Mouse (Mus musculus): ENCODE results near the gene Blm.

The Blm gene

GRCm38 (mm10) chr7:80439789-80440488 lies 95.0 kb downstream of the Blm start:
- no peak for DNase-seq (ENCODE audit: low spot score in 2 of 2)

DNA sequence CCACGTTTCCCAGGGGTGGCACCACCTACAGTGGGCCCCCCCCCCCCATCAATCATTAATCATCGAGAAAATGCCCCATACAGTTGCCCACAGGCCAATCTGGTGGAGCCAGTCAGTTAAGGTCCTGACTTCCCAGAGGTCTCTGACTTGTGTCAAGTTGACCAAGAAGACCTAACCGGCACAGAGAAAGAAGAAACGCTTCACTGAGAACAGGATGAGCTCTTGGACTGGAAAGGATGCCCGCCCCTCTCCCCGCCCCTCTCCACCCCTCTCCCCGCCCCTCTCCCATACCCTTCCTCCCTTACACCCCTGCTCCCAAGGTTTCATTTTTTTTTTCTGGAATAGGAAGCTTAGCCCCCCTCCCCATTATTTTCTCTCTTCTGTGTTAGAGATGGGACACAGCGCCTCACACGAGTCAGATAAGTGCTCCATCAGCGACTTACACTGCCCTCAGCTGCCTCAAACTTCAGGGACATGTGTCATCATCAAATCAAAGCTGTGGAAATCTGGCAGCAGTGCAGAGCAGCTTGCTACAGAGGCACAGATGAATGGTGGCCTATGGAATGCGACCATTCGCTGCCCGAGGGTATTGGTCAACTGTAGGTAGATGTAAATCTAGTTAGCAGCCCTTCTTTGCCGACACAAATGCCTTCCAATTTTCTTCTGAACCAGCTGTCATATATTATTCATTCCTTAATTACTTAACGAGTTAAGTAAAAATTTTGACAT lies 95.7 kb downstream of the Blm start:
- DNase-seq (ENCODE audit: low spot score in 2 of 2) = no peak

DNA sequence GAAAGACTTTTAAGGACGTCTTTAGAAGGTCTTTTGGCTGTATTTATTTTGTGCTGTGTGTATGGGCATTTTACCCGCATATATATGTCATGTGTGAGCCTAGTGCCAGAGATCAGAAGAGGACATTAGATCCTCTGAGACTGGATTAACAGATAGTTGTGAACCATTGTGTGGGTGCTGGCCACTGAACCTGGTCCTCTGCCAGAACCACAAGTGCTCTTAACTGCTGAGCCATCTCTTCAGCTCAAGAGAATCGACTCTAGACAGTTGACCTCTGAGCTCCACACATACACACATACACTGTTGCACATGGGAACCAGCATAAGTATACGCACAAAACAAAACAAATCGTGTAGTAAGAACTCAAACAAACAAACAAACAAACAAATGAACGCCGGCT lies 98.3 kb downstream of the Blm start:
- no peak for DNase-seq (ENCODE audit: low spot score in 2 of 2)

- no peak for DNase-seq (ENCODE audit: low spot score in 2 of 2)
These were observed 99.3 kb downstream of the Blm start for GRCm38 (mm10) chr7:80435594-80435993.

DNA sequence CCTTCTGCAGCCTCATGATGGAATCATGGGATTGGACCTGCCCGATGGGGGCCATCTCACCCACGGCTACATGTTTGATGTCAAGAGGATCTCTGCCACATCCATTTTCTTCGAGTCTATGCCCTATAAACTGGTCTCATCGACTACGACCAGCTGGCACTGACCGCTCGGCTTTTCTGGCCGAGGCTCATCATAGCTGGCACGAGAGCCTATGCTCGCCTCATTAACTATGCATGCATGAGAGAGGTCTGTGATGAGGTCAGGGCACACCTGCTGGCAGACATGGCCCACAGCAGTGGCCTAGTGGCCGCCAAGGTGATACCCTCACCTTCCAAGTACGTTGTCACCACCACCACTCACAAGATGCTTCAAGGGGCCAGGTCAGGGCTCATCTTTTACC lies 105.3 kb downstream of the Blm start:
- no peak for DNase-seq (ENCODE audit: low spot score in 2 of 2)

DNA sequence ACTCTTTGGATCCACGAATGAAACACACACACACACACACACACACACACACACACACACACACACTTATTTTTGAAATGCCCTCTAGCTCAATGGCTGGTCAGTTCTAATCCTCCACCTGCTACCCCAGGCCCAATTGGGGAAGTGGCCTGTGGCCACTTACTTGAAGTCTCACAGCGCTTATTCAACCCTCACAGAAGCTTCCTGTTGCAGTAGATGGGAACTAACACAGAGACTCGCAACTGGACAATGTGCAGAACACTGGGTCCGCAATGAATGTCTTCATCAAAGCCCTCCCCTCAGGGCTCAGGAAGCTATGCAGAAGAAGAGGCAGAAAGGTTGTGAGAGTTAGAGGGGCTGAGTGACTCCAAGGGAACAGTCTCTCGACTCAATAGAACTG lies 107.2 kb downstream of the Blm start:
- DNase-seq (ENCODE audit: low spot score in 2 of 2) = no peak

DNA sequence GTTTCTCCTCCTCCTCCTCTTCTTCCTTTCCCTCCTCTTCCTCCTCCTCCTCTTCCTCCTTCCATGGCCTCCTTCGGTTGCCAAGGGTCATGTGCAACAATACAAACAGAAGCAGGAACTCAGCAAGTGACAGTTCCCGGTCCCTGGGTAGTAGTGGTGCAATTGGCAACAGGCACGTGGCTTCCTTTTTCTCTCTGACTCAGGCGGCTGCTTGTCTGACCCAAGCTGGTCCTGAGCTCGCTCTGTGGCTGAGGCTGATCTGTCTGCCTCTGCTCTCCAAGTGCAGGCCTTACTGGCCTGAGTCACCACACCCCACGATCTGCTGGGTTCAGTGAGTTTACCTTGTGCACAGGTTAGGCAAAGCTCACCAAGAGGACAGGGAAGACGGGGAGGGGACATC lies 108.6 kb downstream of the Blm start:
- no peak for DNase-seq (ENCODE audit: low spot score in 2 of 2)

DNA sequence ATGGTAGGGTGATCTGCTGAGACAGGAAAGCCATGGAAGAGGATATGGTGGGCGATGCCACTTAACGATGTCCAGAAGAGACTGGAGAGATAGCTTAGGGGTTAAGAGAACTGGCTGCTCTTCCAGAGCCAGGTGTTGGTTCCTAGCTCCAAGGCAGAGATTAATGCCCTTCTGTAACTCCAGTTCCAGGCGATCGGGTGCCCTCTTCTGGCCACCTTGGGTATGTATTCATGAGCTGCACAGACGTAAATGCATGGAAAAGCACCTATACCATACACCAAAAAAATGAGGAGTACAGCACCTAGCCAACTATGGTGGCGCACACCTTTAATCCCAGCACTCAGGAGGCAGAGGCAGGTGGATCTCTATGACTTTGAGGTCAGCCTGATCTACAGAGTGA lies 110.2 kb downstream of the Blm start:
- no peak for DNase-seq (ENCODE audit: low spot score in 2 of 2)

GRCm38 (mm10) chr7:80422759-80423480 lies 112.0 kb downstream of the Blm start:
- no peak for DNase-seq (ENCODE audit: low spot score in 2 of 2)

DNA sequence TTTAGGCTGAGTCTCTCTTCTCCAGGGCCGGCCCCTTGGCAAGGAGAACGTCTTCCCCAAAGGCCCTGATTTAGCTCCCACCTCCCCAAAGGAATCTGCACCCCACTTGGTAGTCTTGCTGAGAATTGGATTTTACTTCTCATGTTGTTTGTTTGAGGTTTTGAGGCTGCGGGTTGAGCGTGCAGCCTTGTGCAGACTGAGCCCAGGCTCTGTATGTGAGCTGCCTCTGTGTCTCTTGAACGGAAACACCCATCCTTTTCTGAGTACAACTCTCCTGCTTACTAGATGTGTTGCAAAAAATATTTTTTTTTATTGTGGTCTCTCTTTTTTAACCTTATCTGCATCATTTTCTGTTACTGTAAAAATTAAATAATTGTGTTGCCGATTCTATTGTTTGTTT lies 113.3 kb downstream of the Blm start:
- DNase-seq (ENCODE audit: low spot score in 2 of 2) = no peak

DNA sequence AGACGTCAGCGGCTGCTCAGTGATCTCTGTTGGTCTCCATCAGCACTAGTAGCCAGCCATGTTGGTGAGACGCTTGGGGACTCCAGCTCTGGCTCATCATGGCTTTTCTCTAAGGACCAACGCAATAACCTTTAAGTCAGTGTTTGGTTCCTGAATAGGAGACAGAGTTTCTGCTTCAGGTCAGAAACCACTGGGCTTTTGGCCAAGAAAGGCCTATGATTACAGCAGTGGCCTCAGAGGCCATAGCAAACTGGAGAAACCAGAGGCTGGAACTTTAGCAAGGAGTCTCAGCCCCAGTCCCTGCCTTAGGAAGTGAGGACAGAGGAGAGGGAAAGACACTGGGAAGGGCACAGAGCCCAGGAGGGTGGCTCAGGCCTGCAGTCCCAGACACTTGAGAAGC lies 114.3 kb downstream of the Blm start:
- no peak for DNase-seq (ENCODE audit: low spot score in 2 of 2)

DNA sequence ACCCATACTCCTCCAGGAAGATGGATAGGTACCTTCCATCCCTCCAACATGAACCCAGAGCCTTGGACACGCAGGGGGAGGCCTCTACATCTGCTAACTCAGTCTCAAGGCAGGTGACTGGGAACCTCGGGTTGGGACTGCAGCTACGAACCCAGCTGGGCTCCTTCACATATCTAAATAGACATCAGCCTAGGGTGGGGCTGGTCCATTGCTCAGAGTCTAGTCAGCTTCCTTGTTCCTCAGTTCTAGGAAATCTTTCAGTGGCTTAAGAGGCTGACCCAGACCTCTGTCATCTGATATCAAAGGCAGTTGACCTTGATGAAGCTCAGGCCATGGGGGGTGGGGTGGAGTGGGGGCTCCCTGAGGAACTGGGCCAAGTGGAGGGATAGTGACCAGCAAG lies 115.6 kb downstream of the Blm start:
- DNase-seq (ENCODE audit: low spot score in 2 of 2) = no peak

DNA sequence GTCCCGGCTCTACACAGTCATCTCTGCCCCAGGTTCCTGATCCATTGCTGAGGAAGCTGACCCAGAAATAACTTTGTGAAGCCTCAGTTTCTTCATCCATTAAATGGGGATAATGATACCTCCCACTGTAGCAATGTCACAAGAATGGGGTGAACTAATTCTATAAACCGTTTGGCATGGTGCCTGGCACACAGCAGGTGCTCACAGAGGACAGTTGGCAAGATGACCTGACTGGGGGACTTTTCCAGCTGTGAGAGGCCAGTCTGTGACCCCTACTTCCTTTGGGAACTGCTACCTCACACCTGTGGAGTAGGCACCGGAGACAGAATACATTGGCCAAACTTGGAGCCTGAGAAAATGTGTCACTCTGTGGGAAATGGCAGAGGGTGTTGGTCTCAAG lies 116.9 kb downstream of the Blm start:
- no peak for DNase-seq (ENCODE audit: low spot score in 2 of 2)

GRCm38 (mm10) chr7:80417601-80418000 lies 117.3 kb downstream of the Blm start:
- no peak for DNase-seq (ENCODE audit: low spot score in 2 of 2)

DNA sequence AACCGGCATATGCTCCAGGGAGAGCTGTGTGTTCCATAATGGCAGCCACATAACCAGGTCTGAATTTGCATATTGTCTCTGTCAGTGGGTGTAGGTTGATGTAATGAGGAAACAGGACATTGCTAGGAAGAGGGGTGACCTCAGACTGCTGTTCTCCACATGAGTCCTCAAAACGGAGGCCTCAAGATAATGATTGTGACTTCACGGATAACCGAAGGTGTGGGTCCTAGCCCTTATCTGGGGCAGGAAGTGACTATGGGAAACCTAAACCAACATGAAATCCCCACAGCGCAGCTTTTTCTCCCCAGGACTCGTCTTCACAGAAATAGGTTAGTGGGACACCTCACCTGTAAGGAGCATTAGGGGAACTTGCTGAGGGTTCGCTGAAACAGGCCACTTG lies 118.0 kb downstream of the Blm start:
- DNase-seq (ENCODE audit: low spot score in 2 of 2) = no peak

DNA sequence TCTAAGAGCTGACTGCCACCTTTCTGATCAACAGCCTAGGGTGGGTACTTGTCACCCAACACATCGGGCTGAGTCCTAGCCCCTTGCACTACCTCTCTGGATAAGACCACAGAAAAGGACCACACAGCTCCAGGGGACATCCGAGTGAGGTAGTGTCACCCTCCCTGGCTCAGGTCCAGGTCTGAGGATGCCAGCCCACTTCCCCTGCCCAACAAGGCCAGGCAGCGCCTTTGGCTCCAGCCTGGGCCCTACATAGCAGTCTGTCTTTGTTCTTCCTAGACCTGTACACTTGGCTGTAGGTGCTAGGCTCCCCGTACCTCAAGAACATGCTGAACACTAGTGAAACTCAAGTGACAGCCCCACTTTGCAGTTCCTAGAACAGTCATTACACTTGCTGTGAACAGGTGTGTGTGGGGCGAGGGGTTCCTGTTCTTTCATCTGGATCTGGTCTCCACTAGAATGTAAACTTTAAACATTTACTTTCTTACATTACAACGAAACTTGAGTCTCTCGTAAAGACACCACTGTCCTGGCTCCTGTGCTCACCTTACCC lies 120.5 kb downstream of the Blm start:
- DNase-seq (ENCODE audit: low spot score in 2 of 2) = no peak

- DNase-seq (ENCODE audit: low spot score in 2 of 2) = no peak
These were observed 121.2 kb downstream of the Blm start for GRCm38 (mm10) chr7:80413512-80414302.

DNA sequence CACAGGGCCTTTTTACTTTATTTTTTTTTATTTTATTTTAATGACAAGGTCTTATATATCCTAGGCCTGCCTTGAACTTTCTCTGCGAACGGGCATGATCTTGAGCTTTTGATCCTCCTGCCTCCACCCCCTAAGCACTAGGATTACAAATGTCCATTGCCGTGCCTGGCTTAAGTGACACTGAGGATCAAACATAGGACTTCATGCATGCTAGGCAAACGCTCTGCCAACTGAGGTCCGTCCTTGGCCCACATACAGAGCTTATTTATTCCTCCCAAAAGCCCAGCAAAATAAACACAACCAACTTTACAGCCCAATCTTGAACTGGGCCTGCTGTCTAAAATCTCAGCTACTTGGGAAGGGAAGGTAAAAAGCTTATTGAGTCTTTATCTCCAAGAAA lies 122.1 kb downstream of the Blm start:
- DNase-seq (ENCODE audit: low spot score in 2 of 2) = no peak

DNA sequence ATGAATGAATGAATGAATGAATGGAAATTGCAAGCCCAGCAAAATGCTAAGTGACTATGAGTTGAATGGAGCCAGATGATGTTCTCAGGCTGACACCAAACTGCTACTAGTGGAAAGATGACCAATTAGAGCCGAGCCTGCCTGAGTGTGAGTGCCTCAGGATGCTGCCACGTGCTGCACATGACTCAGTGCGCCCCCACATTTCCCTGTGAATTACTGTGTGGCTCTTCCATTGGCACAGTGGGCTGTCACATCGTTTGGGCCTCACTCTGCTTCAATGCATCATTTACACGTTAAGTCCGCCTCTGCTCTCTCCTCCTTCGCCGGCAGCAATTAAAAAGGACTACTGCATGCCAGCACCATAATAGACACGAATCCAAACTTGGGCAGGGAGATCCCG lies 122.6 kb downstream of the Blm start:
- no peak for DNase-seq (ENCODE audit: low spot score in 2 of 2)

DNA sequence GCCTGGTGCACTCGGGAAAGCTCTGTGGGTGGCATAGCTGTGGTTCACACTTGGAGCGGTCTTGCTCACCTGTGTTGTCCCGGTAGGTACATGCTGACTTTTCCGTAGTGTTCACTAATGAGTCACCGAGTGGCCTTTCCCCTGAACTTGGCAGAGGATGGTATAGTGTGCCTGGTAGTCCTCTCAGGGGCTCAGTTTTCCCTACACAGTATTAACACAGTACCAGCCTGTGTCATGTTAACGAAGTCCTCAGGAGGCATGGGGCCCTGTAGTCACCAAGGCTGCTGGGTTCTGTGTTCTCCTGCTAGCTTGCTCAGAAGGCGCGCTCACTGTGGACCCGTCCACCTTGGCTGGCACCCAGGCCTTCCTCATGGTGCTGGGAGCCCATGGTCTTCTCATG lies 124.5 kb downstream of the Blm start:
- DNase-seq (ENCODE audit: low spot score in 2 of 2) = no peak

DNA sequence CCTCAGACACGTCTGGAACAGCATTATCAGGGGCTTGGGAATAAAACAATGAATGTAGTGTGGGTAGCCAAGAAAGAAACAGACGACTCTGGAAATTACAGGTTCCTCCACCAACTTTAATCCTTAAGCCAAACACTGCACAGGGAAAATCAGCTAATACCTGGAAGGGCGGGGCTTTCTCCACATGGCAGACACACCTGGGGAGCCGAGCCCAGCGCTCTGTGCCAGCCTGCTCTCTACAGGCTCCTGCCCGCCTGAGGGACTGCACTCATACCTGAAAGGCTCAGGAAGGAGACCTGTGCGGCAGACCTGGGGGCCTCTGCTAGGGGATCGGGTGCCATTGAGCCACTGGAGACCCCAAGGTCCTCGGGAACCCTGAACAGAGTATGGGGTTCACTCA lies 127.2 kb downstream of the Blm start:
- DNase-seq (ENCODE audit: low spot score in 2 of 2) = no peak

DNA sequence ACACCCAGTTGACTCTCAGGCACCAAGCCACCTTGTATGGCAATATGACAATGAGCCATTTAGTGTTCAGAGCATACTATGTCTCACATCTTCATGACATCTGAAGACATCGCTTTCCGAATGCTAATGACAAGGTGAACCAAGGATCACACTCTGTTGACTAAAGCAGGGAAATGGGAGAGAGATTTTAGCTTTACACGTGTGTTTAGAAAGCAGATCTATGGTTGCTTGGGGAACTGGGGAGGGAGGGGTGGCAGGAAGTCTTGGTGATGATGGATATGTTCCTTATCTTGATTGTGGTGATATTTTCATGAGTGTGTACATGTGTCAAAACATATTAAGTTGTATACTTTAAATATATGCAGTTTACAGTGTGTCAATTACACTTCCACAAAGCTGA lies 128.7 kb downstream of the Blm start:
- DNase-seq (ENCODE audit: low spot score in 2 of 2) = no peak
